Mouse (Mus musculus): Measurements from ENCODE around the gene Zdhhc13. TPM values are rescaled to one million over a fixed set of nuclear protein-coding genes. Genes with fewer than 3 reads are reported as not detected.

Gene Zdhhc13
- polyA plus RNA-seq, 1 experiment from 2014 or later: 9.1 TPM

DNA sequence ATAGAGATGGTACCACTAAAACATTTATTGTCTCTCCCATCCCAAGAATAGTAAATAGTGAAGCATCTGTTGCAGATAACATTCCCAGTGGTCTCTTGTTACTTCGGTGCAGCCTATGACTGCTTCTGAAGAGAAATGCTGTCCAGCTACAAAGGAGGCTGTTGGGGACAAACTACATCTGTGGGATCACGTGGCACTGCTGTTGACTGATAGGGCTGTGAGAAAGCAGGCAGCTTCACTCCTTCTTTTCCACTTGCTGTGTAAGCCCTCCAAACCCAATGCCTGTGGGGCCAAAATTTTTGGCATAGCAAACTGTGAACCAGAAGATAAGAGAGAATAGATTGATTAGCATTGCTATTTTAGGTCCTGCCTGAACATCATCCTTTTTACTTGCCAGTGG, 41.6 kb downstream of the Zdhhc13 start:
- no peaks in the 10 kb centered on the region for H3K27me3 ChIP-seq (ENCODE audit: control insufficient read depth, insufficient read depth, low read depth, low read length)
- ATAC-seq (ENCODE audit: low read depth): no peak

DNA sequence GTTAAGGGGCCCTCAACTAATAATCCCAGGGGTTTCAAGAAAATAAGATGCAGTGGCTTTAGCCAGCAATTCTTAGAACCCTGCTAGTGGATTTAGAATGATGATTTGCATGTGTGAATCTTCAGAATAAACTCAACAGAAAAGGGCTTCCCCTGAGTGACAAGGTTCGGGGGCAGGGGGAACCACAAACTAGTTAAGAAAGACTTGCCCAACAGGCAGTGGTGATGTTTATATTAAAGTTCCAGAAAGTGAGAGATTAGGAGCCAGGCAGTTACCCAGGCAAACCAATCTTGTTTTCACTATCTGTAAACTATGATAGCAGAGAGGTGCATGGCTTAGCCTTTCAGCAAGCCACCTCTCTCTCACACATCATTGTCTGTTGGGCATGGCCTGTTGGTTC, 43.9 kb downstream of the Zdhhc13 start:
- 13% methylated on average over 1 of the region's 1 CpGs for WGBS (ENCODE audit: insufficient replicate concordance)
- Histone ChIP-seq H3K36me3 (ENCODE audit: control insufficient read depth, insufficient read depth) (no peaks in the 10 kb centered on the region), H3K9ac (ENCODE audit: low read depth, low read length) (no peak overlapping the region), H3K27ac (ENCODE audit: low read length) (no peak overlapping the region), H3K27me3 (ENCODE audit: control insufficient read depth, insufficient read depth, low read depth, low read length) (no peaks in the 10 kb centered on the region), H3K4me2 (ENCODE audit: low read depth, low read length) (no peak overlapping the region), H3K4me3 (ENCODE audit: low read depth, low read length) (no peak overlapping the region), H3K4me1 (ENCODE audit: control insufficient read depth, low read depth, low read length) (no peaks in the 10 kb centered on the region), H3K9me3 (replicated peaks; ENCODE audit: control insufficient read depth, low read length) (no peaks in the 10 kb centered on the region)
- ATAC-seq (ENCODE audit: low read depth): no peak

More for the DNA sequence above, 41.6 kb downstream of the Zdhhc13 start:
- H3K4me1 ChIP-seq (ENCODE audit: control insufficient read depth, low read depth, low read length): no peaks in the 10 kb centered on the region
- WGBS (ENCODE audit: insufficient replicate concordance): 8% methylated on average over 2 of the region's 2 CpGs
- no peak overlapping the region for H3K4me2 ChIP-seq (ENCODE audit: low read depth, low read length)
- H3K4me3 ChIP-seq (ENCODE audit: low read depth, low read length): no peak overlapping the region
- H3K9me3 ChIP-seq (replicated peaks; ENCODE audit: control insufficient read depth, low read length): no peaks in the 10 kb centered on the region
- H3K9ac ChIP-seq (ENCODE audit: low read depth, low read length): no peak overlapping the region
- H3K36me3 ChIP-seq (ENCODE audit: control insufficient read depth, insufficient read depth): peaks cover 2% of the 10 kb centered on the region; the same call in 1 of the 2 replicates
- no peak overlapping the region for H3K27ac ChIP-seq (ENCODE audit: low read length)

DNA sequence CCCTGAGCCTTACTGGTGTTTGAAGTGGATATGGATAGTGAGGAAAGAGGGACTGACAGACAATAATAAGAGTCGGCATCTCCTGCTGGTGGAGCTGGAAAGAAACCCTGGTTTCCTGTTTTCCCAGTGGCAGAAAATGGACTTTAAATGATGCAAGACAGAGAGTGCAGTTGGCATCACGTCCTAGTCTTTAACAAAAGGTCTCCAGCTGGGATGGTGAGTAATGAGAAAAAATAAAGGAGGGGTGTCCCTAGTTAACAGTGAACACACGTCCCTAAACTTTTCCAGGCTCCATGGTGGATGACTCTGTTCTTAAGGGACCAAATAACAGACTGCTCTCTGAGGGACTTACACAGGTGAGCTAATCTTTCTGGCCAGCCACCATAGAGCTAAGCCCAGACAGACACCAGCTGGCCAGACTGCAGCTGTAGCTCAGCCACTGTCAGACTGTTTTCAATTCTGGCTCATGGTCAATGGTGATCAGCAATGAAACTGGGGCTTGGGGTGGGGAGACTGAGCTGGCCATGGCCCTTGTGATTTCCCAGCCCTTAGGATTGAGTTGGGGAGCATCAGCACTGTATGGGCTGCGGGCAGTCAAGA, 45.7 kb downstream of the Zdhhc13 start:
- H3K9me3 ChIP-seq (replicated peaks; ENCODE audit: control insufficient read depth, low read length): no peaks in the 10 kb centered on the region
- H3K36me3 ChIP-seq (ENCODE audit: control insufficient read depth, insufficient read depth): no peaks in the 10 kb centered on the region
- H3K27me3 ChIP-seq (ENCODE audit: control insufficient read depth, insufficient read depth, low read depth, low read length): no peaks in the 10 kb centered on the region
- H3K4me3 ChIP-seq (ENCODE audit: low read depth, low read length): no peak overlapping the region
- no peaks in the 10 kb centered on the region for H3K4me1 ChIP-seq (ENCODE audit: control insufficient read depth, low read depth, low read length)
- no peak overlapping the region for H3K4me2 ChIP-seq (ENCODE audit: low read depth, low read length)
- WGBS (ENCODE audit: insufficient replicate concordance): 55% methylated on average over 4 of the region's 4 CpGs
- no peak for ATAC-seq (ENCODE audit: low read depth)
- H3K9ac ChIP-seq (ENCODE audit: low read depth, low read length): no peak overlapping the region
- H3K27ac ChIP-seq (ENCODE audit: low read length): no peak overlapping the region

DNA sequence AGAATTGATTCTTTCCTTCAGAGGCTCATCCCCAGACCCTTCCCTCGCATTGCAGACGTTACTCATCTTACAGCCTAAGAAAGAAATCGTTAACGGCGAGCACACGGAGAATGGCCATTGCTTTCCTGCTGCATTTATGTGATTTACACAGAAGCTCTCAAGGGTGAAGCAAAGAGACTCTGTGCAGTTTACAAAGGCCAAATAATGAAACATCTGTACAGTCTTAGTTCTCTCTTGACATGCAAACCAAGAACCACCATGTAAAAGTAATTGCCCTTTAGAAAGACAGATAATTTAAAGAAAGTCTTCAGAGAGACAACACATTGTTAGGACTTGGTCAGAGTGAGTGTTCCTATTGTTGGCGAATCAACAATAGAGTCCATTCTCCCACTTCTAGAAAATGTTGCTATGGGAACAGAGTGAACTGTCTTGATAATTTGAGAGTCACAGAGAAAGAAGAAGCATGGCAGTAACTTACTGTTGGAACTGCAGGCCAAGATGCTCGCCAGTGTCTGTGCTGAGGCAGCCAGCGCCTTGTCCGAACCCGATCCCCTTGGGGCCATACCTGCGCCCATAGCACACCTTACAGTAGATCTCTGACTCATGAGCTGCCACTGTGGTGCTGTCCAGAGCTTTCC, 46.3 kb downstream of the Zdhhc13 start:
- H3K4me1 ChIP-seq (ENCODE audit: control insufficient read depth, low read depth, low read length): no peaks in the 10 kb centered on the region
- no peak overlapping the region for H3K4me3 ChIP-seq (ENCODE audit: low read depth, low read length)
- no peaks in the 10 kb centered on the region for H3K36me3 ChIP-seq (ENCODE audit: control insufficient read depth, insufficient read depth)
- H3K27me3 ChIP-seq (ENCODE audit: control insufficient read depth, insufficient read depth, low read depth, low read length): no peaks in the 10 kb centered on the region
- no peak overlapping the region for H3K9ac ChIP-seq (ENCODE audit: low read depth, low read length)
- H3K27ac ChIP-seq (ENCODE audit: low read length): no peak overlapping the region
- no peak overlapping the region for H3K4me2 ChIP-seq (ENCODE audit: low read depth, low read length)
- WGBS (ENCODE audit: insufficient replicate concordance): 76% methylated on average over 12 of the region's 12 CpGs
- no peak for ATAC-seq (ENCODE audit: low read depth)
- H3K9me3 ChIP-seq (replicated peaks; ENCODE audit: control insufficient read depth, low read length): no peaks in the 10 kb centered on the region

DNA sequence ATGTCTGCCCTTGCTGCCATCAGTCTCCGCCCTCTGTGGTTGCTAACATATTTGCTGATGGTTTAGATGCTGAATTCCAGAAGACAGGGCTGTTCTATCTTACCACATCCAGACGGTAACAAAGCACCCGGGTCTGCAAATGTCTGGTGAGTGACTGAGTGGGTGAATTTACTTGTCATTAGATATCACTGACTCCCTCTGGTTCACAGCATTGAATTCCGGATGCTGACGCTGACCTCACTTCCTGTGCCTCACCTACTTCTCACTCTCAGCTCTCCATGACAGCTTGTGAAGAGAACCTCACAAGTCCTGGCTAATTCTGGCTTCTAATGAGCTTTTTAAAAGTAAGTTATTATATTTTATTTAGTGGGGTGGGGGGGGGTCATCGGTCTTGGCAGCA, 48.1 kb downstream of the Zdhhc13 start:
- no peak for ATAC-seq (ENCODE audit: low read depth)

DNA sequence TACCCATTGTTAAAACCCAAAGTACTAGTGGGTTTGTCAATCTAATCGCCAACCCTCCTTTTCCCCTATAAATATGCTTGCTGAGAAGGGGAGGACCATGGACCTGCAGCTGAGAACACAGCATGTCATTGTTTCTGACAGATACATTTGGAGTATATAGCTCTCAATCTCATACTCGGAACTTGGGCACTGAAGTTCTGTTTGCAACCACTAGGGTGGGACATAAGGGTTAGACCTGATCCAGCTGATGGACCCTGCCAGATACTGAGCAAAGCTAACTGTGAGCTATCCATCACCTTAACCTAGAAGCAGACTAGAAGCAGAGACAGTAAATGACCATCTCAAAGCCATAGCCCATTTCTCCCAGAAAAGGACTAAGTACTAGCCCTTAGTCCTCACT, 49.6 kb downstream of the Zdhhc13 start:
- ATAC-seq (ENCODE audit: low read depth): no peak
- 41% methylated on average over 2 of the region's 2 CpGs for whole genome bisulfite sequencing (ENCODE audit: insufficient replicate concordance)
- Histone ChIP-seq H3K27ac (ENCODE audit: low read length) (no peak overlapping the region), H3K9ac (ENCODE audit: low read depth, low read length) (no peak overlapping the region), H3K9me3 (replicated peaks; ENCODE audit: control insufficient read depth, low read length) (no peaks in the 10 kb centered on the region), H3K4me3 (ENCODE audit: low read depth, low read length) (no peak overlapping the region), H3K4me1 (ENCODE audit: control insufficient read depth, low read depth, low read length) (no peaks in the 10 kb centered on the region), H3K36me3 (ENCODE audit: control insufficient read depth, insufficient read depth) (no peaks in the 10 kb centered on the region), H3K27me3 (ENCODE audit: control insufficient read depth, insufficient read depth, low read depth, low read length) (no peaks in the 10 kb centered on the region), H3K4me2 (ENCODE audit: low read depth, low read length) (no peak overlapping the region)

More for the DNA sequence above, 48.1 kb downstream of the Zdhhc13 start:
- H3K4me2 ChIP-seq (ENCODE audit: low read depth, low read length): no peak overlapping the region
- no peaks in the 10 kb centered on the region for H3K9me3 ChIP-seq (replicated peaks; ENCODE audit: control insufficient read depth, low read length)
- 36% methylated on average over 6 of the region's 6 CpGs for WGBS (ENCODE audit: insufficient replicate concordance)
- H3K27ac ChIP-seq (ENCODE audit: low read length): no peak overlapping the region
- H3K36me3 ChIP-seq (ENCODE audit: control insufficient read depth, insufficient read depth): no peaks in the 10 kb centered on the region
- H3K27me3 ChIP-seq (ENCODE audit: control insufficient read depth, insufficient read depth, low read depth, low read length): no peaks in the 10 kb centered on the region
- no peaks in the 10 kb centered on the region for H3K4me1 ChIP-seq (ENCODE audit: control insufficient read depth, low read depth, low read length)
- H3K9ac ChIP-seq (ENCODE audit: low read depth, low read length): no peak overlapping the region
- no peak overlapping the region for H3K4me3 ChIP-seq (ENCODE audit: low read depth, low read length)

DNA sequence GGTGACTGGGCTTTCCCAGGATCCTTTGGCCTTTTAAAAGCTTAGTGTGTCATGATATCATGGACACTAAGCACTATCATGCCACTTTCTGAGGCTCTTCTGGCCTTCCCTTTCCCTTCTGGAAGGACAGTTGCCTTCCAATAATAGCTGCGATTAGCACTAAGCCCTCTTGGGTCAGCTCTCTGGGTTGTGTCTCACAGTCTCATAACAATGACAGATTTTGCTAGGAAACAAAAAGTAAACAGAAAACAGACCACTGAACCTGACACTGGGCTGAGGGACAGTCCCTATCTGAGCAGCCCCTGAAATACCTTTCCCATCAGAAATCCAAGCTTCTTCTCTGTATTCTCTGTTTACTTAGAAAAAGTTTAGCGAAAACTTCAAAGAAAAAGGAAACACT, 51.7 kb downstream of the Zdhhc13 start:
- Histone ChIP-seq H3K9me3 (replicated peaks; ENCODE audit: control insufficient read depth, low read length) (no peaks in the 10 kb centered on the region), H3K4me1 (ENCODE audit: control insufficient read depth, low read depth, low read length) (no peaks in the 10 kb centered on the region), H3K27me3 (ENCODE audit: control insufficient read depth, insufficient read depth, low read depth, low read length) (no peaks in the 10 kb centered on the region), H3K4me3 (ENCODE audit: low read depth, low read length) (no peak overlapping the region), H3K4me2 (ENCODE audit: low read depth, low read length) (no peak overlapping the region), H3K36me3 (ENCODE audit: control insufficient read depth, insufficient read depth) (no peaks in the 10 kb centered on the region), H3K27ac (ENCODE audit: low read length) (no peak overlapping the region), H3K9ac (ENCODE audit: low read depth, low read length) (no peak overlapping the region)
- no peak for ATAC-seq (ENCODE audit: low read depth)
- 79% methylated on average over 2 of the region's 2 CpGs for WGBS (ENCODE audit: insufficient replicate concordance)

DNA sequence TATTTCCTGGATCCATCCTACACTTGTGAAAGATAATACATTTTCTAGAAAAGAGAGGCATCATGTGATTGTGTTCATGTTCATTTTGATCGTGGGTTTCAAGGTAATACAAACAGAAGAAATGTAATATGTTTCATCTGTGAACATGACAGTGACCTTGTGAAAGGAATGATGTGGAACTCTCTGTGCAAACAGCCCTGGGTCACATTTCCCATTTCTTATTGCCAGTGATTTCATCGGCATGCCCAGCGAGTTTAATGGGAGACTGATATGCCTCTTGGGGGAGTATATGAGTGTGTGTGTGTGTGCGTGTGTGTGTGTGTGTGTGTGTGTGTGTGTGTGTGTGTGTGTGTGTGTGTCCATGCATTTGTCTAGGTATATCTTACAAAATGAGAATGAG, 52.7 kb downstream of the Zdhhc13 start:
- no peak overlapping the region for H3K4me3 ChIP-seq (ENCODE audit: low read depth, low read length)
- H3K36me3 ChIP-seq (ENCODE audit: control insufficient read depth, insufficient read depth): no peaks in the 10 kb centered on the region
- no peaks in the 10 kb centered on the region for H3K9me3 ChIP-seq (replicated peaks; ENCODE audit: control insufficient read depth, low read length)
- no peaks in the 10 kb centered on the region for H3K27me3 ChIP-seq (ENCODE audit: control insufficient read depth, insufficient read depth, low read depth, low read length)
- ATAC-seq (ENCODE audit: low read depth): no peak
- no peak overlapping the region for H3K27ac ChIP-seq (ENCODE audit: low read length)
- WGBS (ENCODE audit: insufficient replicate concordance): 63% methylated on average over 4 of the region's 4 CpGs
- no peak overlapping the region for H3K4me2 ChIP-seq (ENCODE audit: low read depth, low read length)
- no peak overlapping the region for H3K9ac ChIP-seq (ENCODE audit: low read depth, low read length)
- H3K4me1 ChIP-seq (ENCODE audit: control insufficient read depth, low read depth, low read length): no peaks in the 10 kb centered on the region

DNA sequence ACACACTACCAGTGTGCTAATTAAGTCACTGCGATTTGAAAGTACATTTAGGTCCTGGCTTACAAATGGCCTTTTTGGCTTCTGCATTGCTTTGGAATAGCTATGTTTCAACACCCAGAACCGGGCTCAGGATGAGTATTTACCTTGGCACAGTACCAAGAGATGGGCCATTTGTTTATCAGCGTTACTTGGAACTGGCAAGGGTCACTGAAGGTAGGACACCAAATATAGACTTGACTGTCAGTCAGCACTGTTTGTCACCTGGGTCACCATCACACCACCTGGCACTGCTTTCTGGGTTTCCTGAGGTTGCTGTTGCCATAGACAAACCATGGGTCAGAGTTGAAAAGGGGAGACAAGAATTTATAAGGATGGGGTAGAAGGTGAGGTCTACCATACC, 53.5 kb downstream of the Zdhhc13 start:
- Histone ChIP-seq H3K27me3 (ENCODE audit: control insufficient read depth, insufficient read depth, low read depth, low read length) (no peaks in the 10 kb centered on the region), H3K27ac (ENCODE audit: low read length) (no peak overlapping the region), H3K4me2 (ENCODE audit: low read depth, low read length) (no peak overlapping the region), H3K9ac (ENCODE audit: low read depth, low read length) (no peak overlapping the region), H3K36me3 (ENCODE audit: control insufficient read depth, insufficient read depth) (no peaks in the 10 kb centered on the region), H3K4me3 (ENCODE audit: low read depth, low read length) (no peak overlapping the region), H3K9me3 (replicated peaks; ENCODE audit: control insufficient read depth, low read length) (no peaks in the 10 kb centered on the region), H3K4me1 (ENCODE audit: control insufficient read depth, low read depth, low read length) (no peaks in the 10 kb centered on the region)
- ATAC-seq (ENCODE audit: low read depth): no peak
- WGBS (ENCODE audit: insufficient replicate concordance): 42% methylated on average over 3 of the region's 3 CpGs
